Mouse (Mus musculus): ENCODE results near the gene Kcnq5.

GRCm38 (mm10) chr1:21829909-21830455 lies 131.8 kb downstream of the Kcnq5 start:
- TF ChIP-seq ZC3H11A (IDR thresholded peaks at IDR 0.05; ENCODE audit: low read depth, low read length) (no peak), POLR2A (IDR thresholded peaks at IDR 0.05; ENCODE audit: control insufficient read depth in 1 of 2, insufficient read depth in 1 of 2, low read depth in 1 of 2, low read length in 2 of 2, poor library complexity in 1 of 2) (no peak), GATA1 (IDR thresholded peaks at IDR 0.05; ENCODE audit: low read depth, low read length) (no peak), USF1 (IDR thresholded peaks at IDR 0.05; ENCODE audit: low read depth, low read length) (no peak), CTCF (IDR thresholded peaks at IDR 0.05 in 2 of 3, conservative IDR thresholded peaks at IDR 0.05 in 1 of 3; ENCODE audit: control insufficient read depth in 1 of 3, insufficient read depth in 1 of 3, low read depth in 2 of 3, low read length in 3 of 3, poor library complexity in 1 of 3, severe bottlenecking in 1 of 3) (no peak)
